Mouse (Mus musculus): ENCODE data around the gene Osbpl6.

Osbpl6 gene

DNA sequence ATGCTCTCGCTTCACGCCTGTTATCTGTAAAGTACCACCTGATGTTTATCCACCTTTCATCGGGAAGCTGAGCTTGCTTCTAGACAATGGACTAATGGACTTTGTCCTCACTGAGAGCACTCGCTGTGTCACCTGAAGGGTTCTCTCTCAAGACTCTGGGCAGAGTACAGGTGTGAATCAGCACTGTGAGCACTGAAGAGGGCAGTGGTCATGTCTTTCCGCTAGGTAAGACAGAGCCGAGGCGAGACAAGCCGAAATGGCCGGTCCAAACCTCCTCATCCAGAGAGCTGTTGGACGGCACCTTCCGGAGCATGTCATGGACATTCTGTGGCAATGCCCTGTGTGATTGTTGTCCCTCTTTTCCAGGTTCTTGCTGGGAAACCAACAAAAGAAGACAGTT lies 92.6 kb downstream of the Osbpl6 start:
- no peak for DNase-seq (ENCODE audit: low spot score in 2 of 2)

DNA sequence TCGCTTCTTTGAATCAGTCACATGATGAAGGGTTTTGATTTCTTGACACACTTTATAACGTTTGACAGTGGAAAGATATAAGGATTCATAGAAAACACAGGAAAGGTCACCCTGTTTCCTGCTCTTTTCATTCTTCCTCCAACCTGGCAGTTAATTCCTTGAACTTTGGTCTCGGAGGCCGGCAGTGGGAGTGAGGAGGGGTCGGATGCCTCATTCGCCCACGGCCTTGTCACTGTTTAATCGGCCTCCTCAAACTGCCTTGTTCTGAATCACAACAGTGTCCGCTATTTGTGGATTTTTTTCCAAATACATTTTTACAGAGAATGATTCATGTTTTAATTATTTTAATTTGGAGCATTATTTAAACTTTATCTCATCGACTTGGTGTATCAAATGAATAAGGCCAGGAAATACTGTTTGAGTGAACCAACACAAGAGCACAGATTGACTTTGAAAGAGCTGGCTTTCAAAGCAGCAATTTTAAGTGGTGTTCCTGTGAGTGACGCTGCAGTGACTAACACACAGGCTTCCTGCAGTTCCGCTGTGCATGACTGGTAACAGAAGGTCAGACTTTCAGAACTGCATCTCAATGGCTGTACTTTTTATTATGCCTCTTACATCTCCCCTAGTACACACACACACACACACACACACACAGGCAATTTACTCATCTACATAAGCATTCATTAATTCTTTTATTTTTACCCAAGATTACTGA lies 98.0 kb downstream of the Osbpl6 start:
- no peak for DNase-seq (ENCODE audit: low spot score in 2 of 2)

- DNase-seq (ENCODE audit: low spot score in 2 of 2), result no peak
These were observed 98.7 kb downstream of the Osbpl6 start for GRCm38 (mm10) chr2:76504989-76505388.

GRCm38 (mm10) chr2:76511281-76511721 lies 105.0 kb downstream of the Osbpl6 start:
- DNase-seq (ENCODE audit: low spot score in 2 of 2), result no peak

GRCm38 (mm10) chr2:76512133-76512532 lies 105.8 kb downstream of the Osbpl6 start:
- no peak for DNase-seq (ENCODE audit: low spot score in 2 of 2)

GRCm38 (mm10) chr2:76512888-76513287 lies 106.6 kb downstream of the Osbpl6 start:
- no peak for DNase-seq (ENCODE audit: low spot score in 2 of 2)

DNA sequence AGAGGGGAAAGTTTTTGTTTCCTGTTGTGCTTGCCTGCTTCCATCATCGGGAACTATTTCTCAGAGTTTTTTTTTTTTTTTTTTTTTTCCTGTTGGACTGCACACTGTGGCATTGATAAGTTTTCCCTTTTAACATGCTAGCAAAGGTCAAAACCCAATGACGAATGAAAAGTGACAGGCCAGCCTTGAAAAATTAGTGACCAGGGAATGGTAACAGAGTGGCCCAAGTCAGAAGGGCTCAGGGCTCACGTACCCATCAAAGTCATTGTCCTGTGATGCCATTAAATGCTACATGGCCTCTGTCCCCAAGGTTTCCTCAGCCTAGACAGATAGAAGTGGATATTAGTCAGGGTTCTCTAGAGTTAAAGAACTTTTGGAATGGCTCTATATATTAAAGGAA lies 107.0 kb downstream of the Osbpl6 start:
- no peak for DNase-seq (ENCODE audit: low spot score in 2 of 2)

GRCm38 (mm10) chr2:76517471-76517870 lies 111.2 kb downstream of the Osbpl6 start:
- DNase-seq (ENCODE audit: low spot score in 2 of 2), result no peak

DNA sequence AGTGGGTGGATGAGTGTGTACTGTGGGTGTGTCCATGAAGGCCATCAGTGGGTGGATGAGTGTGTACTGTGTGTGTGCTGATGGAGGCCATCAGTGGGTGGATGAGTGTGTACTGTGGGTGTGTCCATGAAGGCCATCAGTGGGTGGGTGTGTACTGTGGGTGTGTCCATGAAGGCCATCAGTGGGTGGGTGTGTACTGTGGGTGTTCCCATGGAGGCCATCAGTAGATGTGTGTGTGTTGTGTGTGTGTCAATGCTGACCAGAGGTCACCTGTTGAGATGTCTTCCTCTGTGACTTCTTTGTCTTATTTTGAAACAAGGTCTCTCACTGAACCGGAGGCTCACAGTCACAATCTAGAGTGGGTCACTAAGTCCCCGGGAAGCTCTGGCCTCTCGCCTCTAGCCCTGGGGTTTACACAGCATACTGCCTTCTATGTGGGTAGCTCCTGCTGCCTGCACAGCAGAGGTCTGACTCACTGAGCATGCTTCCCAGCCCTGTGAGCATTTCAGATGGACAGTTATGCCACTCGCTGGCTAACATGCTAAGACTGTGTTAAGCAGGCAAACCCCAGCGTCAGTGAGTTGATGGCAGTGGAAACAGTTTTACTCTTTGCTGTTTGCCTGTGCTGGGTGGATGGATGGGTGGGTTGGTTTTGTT lies 112.2 kb downstream of the Osbpl6 start:
- no peak for DNase-seq (ENCODE audit: low spot score in 2 of 2)

GRCm38 (mm10) chr2:76521585-76521984 lies 115.3 kb downstream of the Osbpl6 start:
- no peak for DNase-seq (ENCODE audit: low spot score in 2 of 2)

DNA sequence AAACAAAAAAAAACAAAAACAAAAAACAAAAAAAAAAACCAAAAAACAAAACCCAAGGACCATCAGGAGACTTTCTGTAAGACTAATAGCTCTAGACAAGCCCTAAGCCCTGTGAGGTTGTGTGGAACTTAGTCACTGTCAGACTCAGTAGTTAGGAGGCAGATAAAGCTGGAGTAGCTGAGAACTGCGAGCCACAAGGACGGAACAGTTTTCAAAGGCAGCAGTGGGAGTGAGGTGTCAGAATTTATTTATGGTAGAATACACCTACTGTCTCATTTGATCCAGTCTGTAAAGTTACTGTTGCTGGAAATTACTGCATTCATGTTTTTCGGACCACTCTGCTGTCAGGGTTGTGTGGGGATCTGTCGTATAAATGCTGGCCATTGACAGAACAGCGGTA lies 118.1 kb downstream of the Osbpl6 start:
- DNase-seq (ENCODE audit: low spot score in 2 of 2), result no peak

GRCm38 (mm10) chr2:76525645-76526044 lies 119.3 kb downstream of the Osbpl6 start:
- no peak for DNase-seq (ENCODE audit: low spot score in 2 of 2)

DNA sequence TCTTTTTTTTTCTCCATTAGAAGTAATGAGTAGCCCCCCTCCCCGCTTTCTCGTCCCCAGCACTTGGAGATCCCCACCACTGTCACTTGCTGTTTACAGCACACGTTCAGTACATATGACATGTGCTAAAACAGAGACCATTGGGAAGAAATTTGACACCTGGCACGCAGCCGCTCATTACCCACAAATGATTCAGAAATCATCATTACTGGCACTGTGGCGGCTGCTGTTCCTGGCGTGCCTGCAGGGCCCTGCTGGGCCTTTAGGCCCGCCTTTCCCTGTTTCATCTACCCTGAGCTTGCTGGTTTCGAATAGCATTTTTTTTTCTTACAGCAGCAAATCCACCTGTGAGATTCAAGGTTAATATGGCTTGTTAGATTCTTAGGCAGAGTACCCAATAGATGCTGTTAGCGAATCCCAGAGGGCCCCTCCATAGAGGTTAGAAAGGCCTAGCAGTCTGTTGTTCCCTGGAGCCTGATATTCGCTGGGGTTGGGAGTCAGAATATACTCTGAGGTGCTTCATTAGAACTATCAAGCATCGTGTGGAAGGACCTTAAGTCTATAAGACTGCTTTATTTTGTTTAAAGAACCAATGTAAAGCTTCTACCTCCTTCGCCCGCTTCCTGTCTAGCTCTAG lies 126.3 kb downstream of the Osbpl6 start:
- DNase-seq (ENCODE audit: low spot score in 2 of 2), result no peak

- DNase-seq (ENCODE audit: low spot score in 2 of 2), result no peak
These were observed 128.6 kb downstream of the Osbpl6 start for GRCm38 (mm10) chr2:76534932-76535331.

DNA sequence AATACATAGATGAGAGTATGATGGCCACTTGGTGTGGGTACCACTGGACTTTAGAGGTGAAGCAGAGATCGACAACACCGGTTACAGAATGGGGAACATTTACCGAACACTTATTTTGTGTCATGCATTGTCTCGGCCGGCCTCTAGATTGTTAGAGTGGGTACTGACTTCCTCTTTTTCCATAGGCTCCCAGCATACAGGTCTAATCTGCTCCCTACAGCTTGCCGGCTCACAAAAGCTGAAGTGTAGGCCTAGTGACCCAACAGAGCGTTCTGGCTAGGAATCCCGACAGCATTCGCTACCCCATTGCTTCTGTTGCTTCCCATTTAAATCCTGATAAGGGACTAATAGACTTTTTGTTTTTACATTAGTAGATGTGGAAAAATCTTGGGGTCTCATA lies 135.6 kb downstream of the Osbpl6 start:
- no peak for DNase-seq (ENCODE audit: low spot score in 2 of 2)

GRCm38 (mm10) chr2:76542921-76543320 lies 136.6 kb downstream of the Osbpl6 start:
- DNase-seq (ENCODE audit: low spot score in 2 of 2), result no peak

- no peak for DNase-seq (ENCODE audit: low spot score in 2 of 2)
These were observed 139.2 kb downstream of the Osbpl6 start for GRCm38 (mm10) chr2:76545539-76545938.

- DNase-seq (ENCODE audit: low spot score in 2 of 2), result no peak
These were observed 141.9 kb downstream of the Osbpl6 start for GRCm38 (mm10) chr2:76548171-76548570.

DNA sequence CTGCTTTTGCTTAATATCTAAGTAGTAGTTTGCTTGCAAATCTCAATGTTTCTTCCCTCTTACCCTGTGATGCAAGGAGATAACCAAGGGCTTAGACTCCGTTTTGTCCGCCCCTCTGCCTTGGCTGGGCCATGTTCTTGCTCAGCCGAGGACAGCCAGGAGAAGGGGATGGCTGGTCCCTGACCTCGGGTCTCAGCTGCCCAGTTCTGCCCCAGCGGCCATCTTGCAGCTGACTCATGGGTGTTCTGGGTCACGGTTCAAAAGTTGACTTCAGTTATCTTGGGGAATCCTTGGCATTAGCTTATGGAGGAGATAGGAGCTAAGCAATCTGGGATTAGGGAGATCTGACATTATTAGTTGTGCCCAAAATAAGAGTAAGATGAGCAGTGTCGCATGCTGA lies 142.5 kb downstream of the Osbpl6 start:
- DNase-seq (ENCODE audit: low spot score in 2 of 2), result no peak

- no peak for DNase-seq (ENCODE audit: low spot score in 2 of 2)
These were observed 143.0 kb downstream of the Osbpl6 start for GRCm38 (mm10) chr2:76549316-76549715.

DNA sequence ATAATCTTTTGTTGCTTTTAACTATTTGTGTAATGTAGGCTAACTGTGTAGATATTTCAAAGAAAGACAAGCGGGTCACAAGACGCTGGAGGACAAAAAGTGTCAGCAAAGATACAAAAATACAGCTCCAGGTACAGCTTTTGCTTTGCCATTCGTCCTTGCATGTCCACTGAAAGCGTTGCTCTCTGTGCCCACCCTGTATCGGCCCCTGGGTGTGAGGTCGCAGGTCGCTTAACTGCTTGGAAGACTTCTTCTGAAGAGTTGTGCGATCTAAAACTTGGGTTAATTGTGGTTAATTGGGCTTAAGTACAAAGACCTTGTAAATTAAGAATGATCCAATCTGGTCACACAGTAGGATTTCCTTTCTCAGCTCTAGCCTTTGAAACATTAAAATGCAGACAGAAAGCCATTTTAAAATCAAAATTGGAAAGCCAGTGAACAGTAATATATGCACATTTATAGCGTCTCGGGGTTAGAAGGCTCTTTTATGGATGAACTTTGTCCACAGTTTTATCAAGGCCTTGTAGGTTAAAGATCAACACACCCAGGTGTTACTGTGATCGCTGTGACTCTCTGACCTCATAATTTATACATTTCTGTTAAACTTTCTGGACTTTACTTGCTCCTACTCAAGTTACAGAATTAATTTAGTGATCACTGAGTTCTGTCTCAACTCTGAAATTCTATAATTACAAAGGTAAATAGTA lies 149.7 kb downstream of the Osbpl6 start:
- no peak for DNase-seq (ENCODE audit: low spot score in 2 of 2)

GRCm38 (mm10) chr2:76560146-76560545 lies 153.8 kb downstream of the Osbpl6 start:
- no peak for DNase-seq (ENCODE audit: low spot score in 2 of 2)
